Mouse (Mus musculus) spleen, postnatal 10 days (tissue): Measurements from ENCODE around the gene Astn2.

Experiments
- DNase-seq, 2 experiments: peaks; one replicate each; pipeline ENCODE4 v3.0.0; 2021 to 2022; ENCODE audit warnings: low spot score in 2 of 2

The Astn2 gene

GRCm38 (mm10) chr4:65674267-65674978 lies 730.0 kb downstream of the Astn2 start:
- DNase-seq: no peak

DNA sequence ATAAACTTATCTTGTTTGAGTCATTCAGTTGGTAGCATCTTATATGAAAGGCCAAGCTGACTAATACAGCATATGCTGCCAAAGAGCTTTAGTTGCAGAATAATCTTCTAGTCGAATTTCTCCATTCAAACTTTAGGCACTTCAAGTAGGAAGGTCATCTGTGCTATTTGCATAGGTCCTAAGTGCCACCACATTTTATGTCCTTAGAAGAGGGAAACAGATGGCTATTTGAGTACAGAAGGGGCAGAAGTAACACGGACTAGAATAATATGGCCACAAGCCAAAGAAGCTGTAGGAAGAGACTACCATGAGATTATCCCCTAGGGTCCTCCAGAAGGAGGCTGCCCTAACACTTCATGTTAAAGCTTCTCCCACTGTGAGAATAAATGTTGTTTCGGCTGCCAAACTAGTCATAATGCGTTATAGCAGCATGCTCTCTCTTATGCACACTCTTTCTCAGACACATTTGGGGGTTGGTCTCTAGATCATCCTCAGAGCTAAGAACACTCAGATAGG lies 730.9 kb downstream of the Astn2 start:
- no peak for DNase-seq

GRCm38 (mm10) chr4:65672294-65672693 lies 732.1 kb downstream of the Astn2 start:
- no peak for DNase-seq

DNA sequence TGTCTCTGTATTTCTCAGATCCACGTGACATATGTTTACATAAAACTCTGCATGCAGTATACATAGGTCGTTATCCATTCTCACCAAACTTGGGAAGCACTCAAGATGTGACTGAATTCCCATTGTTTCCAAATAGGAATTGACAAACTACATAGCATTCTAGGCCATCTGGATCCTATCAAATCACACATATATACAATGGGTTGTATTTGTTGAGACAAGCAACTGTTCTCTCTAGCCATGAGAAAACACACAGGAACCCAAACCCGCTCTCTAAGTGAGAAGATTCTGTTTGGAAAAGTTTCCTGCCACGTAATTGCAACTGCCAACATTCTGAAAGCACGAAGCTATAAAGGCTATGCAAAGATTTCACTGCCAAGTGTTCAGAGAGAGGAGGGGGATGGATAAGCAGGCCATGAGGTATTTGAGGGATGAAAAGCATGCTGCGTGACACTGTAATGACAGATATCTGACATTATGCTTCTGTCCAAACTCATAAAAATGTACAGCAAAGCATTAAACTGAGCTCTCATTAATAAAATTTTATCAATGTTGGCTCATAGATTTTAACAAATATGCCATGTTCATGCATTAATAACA lies 732.7 kb downstream of the Astn2 start:
- DNase-seq: no peak

DNA sequence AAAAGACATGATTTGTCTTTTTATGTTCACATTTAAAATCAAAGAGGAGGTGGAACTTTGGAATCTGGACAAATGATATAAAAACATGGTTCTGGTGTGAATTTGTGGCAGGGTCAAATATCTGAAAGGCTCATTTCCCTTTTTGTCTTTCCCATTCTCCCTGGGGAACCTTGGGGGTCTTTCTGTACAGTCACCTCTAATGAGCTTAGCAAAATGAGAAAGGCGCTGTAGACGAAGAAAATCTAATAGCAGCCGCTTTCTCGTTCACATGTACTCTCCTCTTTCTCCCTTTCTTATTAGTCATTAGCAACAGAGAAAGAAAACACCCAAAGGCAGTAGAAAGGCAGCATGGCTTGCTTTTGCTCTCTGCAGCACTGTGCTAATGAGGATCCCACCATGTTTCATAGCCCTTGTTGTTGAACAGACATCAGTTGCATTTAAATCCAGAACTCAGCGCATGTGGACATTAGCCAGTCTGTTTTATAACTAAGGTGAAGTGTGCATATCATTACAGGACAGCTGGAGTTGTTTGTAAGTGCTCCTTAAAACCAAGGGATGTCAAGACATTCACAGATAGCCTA lies 737.3 kb downstream of the Astn2 start:
- DNase-seq: no peak

DNA sequence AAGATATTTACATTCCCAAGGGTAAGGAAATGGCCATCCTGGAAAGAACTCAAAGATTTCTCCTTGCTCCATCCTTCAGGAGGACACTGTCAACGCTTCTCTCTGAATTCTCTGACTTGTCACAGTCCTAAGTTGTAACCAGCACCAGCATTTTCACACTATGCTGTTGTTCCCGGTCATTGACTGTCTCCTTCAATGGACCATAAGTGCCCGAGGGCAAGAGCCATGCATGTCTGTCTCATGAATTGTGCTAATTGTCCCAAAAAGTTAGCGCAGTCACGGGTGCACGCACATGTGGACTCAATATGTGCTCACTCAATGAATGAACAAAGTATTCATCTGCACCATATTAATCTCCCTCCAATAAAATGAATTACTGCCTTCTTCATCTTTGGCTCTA lies 741.2 kb downstream of the Astn2 start:
- no peak for DNase-seq

DNA sequence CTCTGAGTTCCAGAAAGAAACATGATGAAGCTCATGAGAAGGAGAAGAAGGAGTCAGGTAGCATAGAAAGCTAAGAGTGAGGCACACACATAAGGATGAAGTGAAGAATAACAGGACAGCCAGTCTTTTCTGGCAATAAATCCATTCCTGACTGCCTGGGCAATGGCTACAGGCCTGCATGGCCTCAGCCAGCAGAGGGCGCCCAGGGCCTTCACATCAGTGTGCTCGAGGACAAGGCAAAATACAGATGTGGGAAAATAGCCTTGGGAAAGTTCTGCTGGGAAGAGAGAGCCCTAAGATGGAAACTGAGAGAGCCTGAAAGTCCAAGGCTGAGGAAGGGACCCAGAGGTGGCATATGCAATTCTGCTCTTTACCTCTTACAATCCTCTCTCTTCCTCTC lies 749.7 kb downstream of the Astn2 start:
- peak in 1 of 2 experiments; percentile 51 for DNase-seq

DNA sequence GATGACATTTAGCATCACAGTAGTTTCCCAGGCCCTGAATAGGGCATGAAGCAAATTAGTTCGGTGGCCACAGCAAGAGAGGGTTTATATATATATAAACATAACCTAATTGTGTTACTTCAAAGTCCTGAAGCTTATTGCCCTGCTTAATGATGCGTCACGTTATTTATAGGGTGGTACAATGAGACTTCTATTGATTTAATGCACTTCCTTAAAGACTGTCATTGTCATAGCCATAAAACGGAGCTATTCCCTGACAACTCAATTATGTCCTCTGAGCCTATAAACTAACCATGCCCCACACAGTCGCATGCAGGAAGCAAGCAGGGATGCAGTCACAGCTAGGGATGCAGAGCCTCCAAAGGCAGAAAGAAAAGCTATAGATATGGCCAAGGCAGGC lies 761.8 kb downstream of the Astn2 start:
- DNase-seq: no peak

- DNase-seq: no peak
These were observed 766.2 kb downstream of the Astn2 start for GRCm38 (mm10) chr4:65638231-65638630.

GRCm38 (mm10) chr4:65620125-65620524 lies 784.3 kb downstream of the Astn2 start:
- DNase-seq: no peak

DNA sequence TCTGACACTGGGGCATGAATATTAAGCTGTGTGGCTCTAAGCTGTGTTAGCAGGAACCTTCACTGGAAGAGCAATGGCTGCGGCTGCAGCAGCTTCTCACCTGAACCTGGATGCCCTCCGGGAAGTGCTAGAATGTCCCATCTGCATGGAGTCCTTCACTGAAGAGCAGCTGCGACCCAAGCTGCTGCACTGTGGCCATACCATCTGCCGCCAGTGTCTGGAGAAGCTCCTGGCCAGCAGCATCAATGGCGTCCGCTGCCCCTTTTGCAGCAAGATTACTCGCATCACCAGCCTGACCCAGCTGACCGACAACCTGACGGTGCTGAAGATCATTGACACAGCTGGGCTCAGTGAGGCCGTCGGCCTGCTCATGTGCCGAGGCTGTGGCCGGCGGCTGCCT lies 791.3 kb downstream of the Astn2 start:
- DNase-seq: no peak

DNA sequence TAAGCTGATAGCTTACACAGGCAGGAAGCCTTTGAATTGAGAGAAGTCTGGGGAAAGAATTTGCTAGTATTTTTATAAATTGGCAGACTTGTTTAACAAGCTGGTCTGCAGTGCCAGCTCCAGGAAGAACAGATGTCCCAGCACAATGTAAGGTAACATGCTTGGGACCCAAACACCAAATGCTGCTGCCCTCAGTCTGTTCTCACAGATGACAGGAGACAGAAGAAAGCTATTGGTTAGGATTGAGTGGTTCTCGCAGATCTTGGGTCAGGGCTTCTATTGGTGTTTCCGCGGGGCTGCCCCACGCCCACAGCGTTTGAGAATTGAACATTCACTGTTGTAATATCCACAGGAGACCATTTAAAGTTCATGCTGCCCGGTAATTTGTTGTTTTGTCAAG lies 793.5 kb downstream of the Astn2 start:
- no peak for DNase-seq

- DNase-seq: no peak
These were observed 794.1 kb downstream of the Astn2 start for GRCm38 (mm10) chr4:65610329-65610728.

- no peak for DNase-seq
These were observed 796.3 kb downstream of the Astn2 start for GRCm38 (mm10) chr4:65608112-65608511.

DNA sequence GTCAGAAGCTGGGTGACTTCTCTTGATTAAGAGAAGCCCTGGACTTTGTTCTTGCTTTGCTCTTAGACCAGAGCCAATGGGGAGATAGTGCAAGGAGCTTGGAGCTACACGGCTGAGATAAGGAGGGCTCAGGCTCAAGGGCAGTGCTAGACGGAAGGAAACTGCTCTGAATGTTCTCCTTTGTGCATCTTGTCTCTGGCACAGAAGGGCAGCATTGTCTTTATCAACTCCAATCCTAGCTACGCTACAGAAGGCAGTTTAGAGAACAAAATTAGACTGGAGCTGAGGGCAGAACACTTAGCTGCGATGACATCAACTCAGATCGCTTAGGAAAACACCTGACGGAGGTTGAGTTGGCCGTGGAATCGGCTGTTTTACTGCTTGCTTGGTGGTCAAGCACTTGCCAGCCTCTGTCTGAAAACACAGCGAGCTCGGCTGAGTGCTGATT lies 797.2 kb downstream of the Astn2 start:
- DNase-seq: no peak

GRCm38 (mm10) chr4:65605151-65605702 lies 799.2 kb downstream of the Astn2 start:
- DNase-seq: no peak

DNA sequence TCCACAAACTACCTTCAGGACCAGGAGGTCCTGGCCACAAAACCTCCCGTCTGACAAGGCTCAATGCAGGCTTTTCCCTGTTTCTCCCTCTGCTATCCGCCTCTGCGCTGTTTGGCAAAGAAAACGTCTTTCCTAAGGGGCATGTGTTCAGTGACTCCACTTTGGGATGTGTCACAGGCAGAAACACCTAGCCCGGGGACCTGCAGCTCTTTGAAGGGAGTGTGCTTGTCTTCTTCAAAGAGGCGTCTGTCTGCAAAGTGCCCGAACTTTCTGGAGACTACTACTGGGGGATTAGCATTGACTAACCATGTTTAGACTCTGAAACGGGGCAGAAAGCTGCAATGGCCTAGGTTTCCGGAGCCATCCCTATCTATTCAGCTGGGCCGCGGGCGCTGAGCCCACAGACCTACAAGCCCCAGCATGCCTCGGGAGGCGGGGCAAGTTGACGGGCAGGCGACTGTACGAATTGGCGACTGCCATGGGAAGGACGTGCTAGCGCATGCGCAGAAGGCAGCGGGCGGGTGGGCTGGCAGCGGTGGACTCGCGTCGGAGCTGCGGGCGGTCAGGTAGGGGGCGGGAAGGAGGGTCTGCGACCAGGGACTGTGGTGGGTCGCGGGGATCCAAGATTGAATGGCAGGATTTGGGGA lies 799.8 kb downstream of the Astn2 start, which contains the start of gene Trim32:
TSS of gene Trim32 (plus strand) at position 483 of the 647 bp plus-strand sequence.
- peak; percentile 84 to 94 for DNase-seq

- no peak for DNase-seq
These were observed 809.6 kb downstream of the Astn2 start for GRCm38 (mm10) chr4:65594601-65595369.

GRCm38 (mm10) chr4:65589780-65590179 lies 814.6 kb downstream of the Astn2 start:
- DNase-seq: no peak

DNA sequence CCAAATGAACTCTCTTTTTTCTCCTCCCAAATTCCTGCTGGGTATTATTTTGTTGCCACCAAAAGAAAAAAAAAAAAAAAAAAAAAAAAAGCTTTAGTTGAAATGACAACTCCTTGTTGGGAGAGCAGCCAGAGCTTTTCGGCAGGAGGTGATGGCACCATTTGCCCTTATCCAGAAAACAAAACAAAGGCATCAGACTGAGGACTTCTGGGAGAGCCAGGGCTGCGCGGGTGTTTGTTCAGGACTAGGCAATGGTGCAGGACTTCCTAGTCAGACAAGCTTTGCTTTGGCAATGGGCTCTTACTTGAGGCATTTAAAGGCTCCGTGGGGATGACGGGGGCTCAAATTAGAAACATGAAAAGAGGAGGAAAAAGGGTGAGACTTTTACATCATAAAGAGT lies 817.5 kb downstream of the Astn2 start:
- no peak for DNase-seq

GRCm38 (mm10) chr4:65580254-65580653 lies 824.2 kb downstream of the Astn2 start:
- no peak for DNase-seq
